Mouse (Mus musculus): ENCODE results near the gene Gm13277.
"Not testable (repeated sequence)": the region's sequence is repeated elsewhere in the genome, so short reads cannot be mapped to it uniquely, and the experiment has no call there.

The Gm13277 gene

GRCm38 (mm10) chr4:88788402-88788801 is at the start of gene Gm13277:
TSS of gene Gm13277 (plus strand) at chr4:88788632.
- not testable (repeated sequence) for DNase-seq (ENCODE audit: low read depth)

GRCm38 (mm10) chr4:88739036-88739435 is 49.4 kb upstream of the Gm13277 start:
- DNase-seq (ENCODE audit: low read depth) = no peak

GRCm38 (mm10) chr4:88741426-88741825 is 47.0 kb upstream of the Gm13277 start:
- DNase-seq (ENCODE audit: low read depth) = no peak

GRCm38 (mm10) chr4:88742771-88743371 is 45.6 kb upstream of the Gm13277 start:
- DNase-seq (ENCODE audit: low read depth) = no peak

- no peak for DNase-seq (ENCODE audit: low read depth)
Measured at GRCm38 (mm10) chr4:88744207-88744606, 44.2 kb upstream of the Gm13277 start.

GRCm38 (mm10) chr4:88749926-88750325 is 38.5 kb upstream of the Gm13277 start:
- DNase-seq (ENCODE audit: low read depth) = no peak

DNA sequence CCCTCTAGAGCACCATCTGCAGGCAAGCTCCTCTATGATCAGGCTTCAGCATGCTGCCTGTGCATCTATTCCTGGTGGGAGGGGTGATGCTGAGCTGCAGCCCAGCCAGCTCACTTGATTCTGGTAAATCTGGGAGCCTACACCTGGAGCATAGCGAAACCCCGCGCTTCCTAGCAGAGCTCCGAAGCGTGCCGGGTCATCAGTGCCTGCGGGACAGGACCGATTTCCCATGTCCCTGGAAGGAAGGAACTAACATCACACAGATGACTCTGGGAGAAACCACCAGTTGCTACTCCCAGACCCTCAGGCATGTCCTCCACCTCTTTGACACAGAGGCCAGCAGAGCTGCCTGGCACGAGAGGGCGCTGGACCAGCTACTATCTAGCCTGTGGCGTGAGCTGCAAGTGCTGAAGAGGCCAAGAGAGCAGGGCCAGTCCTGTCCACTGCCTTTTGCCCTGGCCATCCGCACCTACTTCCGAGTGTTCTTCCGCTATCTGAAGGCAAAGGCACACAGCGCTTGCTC is 33.6 kb upstream of the Gm13277 start, which contains the start of gene Gm13271:
Gene Gm13271 (plus strand): TSS at position 51 of the 523 bp plus-strand sequence.
- DNase-seq (ENCODE audit: low read depth) = not testable (repeated sequence)

GRCm38 (mm10) chr4:88756581-88757513 is 31.6 kb upstream of the Gm13277 start:
- not testable (repeated sequence) for DNase-seq (ENCODE audit: low read depth)

- DNase-seq (ENCODE audit: low read depth) = not testable (repeated sequence)
Measured at GRCm38 (mm10) chr4:88757628-88758031, 30.8 kb upstream of the Gm13277 start.

GRCm38 (mm10) chr4:88758751-88759150 is 29.7 kb upstream of the Gm13277 start:
- DNase-seq (ENCODE audit: low read depth) = not testable (repeated sequence)

- DNase-seq (ENCODE audit: low read depth) = not testable (repeated sequence)
Measured at GRCm38 (mm10) chr4:88759610-88760268, 28.7 kb upstream of the Gm13277 start, which contains the start of gene Gm13283. TSS of gene Gm13283 (plus strand) at chr4:88760119.

DNA sequence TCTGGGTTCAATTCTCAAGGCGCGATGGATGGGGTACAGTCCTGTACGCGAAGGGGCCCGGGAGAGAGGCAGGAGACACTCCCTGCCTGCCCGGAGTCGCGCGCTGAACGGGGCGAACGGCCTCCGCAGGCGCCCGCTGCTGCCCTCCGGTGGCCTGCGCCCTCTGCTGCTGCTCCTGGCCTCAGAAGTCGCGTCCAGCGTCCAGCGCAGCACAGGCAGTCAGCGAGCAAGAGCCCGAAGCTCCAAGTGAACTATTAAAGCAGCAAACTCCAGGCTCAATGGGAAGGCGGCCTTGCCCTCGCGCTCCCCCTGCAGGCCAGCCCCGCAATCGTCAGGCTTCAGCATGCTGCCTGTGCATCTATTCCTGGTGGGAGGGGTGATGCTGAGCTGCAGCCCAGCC is 28.0 kb upstream of the Gm13277 start:
- DNase-seq (ENCODE audit: low read depth) = not testable (repeated sequence)

DNA sequence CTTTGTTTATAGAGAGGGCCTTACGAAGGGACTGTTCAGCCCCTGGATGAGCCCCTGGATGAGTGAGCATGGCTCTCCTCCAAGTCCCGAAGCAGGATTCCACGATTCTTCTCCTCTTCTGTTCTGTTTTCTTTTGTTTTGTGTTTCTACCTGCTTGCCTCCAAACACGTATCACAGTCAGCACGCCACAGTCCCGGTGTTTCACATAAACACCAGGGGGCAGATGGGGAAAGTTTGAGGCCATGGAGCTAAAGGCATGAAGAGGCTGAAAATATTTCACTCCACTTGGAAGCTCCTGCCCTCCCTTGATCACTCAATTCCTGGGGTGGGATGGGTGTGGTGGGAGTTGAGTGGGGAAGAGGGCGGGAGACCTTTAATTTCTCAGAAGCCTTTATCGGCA is 26.7 kb upstream of the Gm13277 start:
- not testable (repeated sequence) for DNase-seq (ENCODE audit: low read depth)

DNA sequence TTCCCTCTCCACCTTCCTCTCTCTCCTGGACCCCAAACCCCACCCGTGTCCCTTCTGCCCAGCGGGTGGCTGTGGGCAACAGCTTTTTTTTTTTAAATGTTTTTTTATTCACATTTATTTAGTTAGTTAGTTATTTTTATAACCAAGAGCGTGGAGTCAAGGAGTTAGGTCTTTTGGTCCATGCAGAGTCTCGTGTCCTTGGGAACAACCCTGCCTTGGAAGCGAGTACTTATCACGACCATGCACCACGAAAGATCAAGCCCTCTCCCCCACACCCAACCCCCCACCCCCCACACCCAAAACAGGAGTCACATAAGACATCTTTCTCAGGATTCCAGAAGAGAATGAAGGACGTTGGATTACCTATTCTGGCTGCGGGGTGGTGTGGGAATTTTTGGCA is 26.1 kb upstream of the Gm13277 start:
- not testable (repeated sequence) for DNase-seq (ENCODE audit: low read depth)

DNA sequence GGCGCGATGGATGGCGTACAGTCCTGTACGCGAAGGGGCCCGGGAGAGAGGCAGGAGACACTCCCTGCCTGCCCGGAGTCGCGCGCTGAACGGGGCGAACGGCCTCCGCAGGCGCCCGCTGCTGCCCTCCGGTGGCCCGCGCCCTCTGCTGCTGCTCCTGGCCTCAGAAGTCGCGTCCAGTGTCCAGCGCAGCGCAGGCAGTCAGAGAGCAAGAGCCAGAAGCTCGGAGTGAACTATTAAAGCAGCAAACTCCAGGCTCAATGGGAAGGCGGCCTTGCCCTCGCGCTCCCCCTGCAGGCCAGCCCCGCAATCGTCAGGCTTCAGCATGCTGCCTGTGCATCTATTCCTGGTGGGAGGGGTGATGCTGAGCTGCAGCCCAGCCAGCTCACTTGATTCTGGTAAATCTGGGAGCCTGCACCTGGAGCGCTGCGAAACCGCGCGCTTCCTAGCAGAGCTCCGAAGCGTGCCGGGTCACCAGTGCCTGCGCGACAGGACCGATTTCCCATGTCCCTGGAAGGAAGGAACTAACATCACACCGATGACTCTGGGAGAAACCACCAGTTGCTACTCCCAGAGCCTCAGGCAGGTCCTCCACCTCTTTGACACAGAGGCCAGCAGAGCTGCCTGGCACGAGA is 24.9 kb upstream of the Gm13277 start:
- not testable (repeated sequence) for DNase-seq (ENCODE audit: low read depth)

- not testable (repeated sequence) for DNase-seq (ENCODE audit: low read depth)
Measured at GRCm38 (mm10) chr4:88773534-88773933, 14.9 kb upstream of the Gm13277 start, which contains the start of gene Gm13290. TSS of gene Gm13290 (plus strand) at chr4:88773834.

- not testable (repeated sequence) for DNase-seq (ENCODE audit: low read depth)
Measured at GRCm38 (mm10) chr4:88776622-88777021, 11.8 kb upstream of the Gm13277 start, which contains the start of gene Gm13289. TSS of gene Gm13289 (plus strand) at chr4:88776922.

DNA sequence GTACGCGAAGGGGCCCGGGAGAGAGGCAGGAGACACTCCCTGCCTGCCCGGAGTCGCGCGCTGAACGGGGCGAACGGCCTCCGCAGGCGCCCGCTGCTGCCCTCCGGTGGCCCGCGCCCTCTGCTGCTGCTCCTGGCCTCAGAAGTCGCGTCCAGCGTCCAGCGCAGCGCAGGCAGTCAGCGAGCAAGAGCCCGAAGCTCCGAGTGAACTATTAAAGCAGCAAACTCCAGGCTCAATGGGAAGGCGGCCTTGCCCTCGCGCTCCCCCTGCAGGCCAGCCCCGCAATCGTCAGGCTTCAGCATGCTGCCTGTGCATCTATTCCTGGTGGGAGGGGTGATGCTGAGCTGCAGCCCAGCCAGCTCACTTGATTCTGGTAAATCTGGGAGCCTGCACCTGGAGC is 8.9 kb upstream of the Gm13277 start, which contains the start of gene Gm13272:
Gene Gm13272 (plus strand): TSS at position 301 of the 400 bp plus-strand sequence.
- not testable (repeated sequence) for DNase-seq (ENCODE audit: low read depth)

DNA sequence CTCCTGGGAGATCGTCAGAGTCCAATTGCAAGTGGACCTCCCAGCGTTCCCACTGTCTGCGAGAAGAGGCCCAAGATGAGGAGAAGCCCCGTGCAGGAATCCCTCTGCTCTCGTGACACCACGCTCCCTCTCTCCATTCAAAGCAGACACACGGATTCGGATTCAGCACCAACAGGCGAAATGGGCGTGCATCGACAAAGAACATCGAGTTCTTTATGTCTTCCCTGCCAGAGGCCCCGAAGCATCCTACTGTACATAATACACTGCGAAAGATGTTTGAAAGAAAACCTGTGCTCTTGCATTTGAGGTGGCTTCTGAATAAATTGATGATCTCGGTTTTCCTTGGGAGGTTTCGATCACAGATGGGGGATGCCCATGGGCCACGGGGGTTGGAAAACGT is 8.1 kb upstream of the Gm13277 start:
- not testable (repeated sequence) for DNase-seq (ENCODE audit: low read depth)

GRCm38 (mm10) chr4:88781831-88782230 is 6.6 kb upstream of the Gm13277 start, which contains the start of gene Ifnz:
TSS of gene Ifnz (plus strand) at chr4:88782131.
- DNase-seq (ENCODE audit: low read depth) = not testable (repeated sequence)

- DNase-seq (ENCODE audit: low read depth) = not testable (repeated sequence)
Measured at GRCm38 (mm10) chr4:88782335-88782734, 6.1 kb upstream of the Gm13277 start.

All from c-Kit-positive CD71-negative TER-119-negative erythroid progenitor cells, embryonic 14.5 days (primary cell).